8 mouse cellular contexts compared by ENCODE assay signal in genomic region chr6:115814104-115814503, GRCm38 (mm10). TPM values are rescaled to one million over a fixed set of nuclear protein-coding genes. Genes with fewer than 3 reads are reported as not detected.
DNase-seq lines count a peak whose midpoint lies in the region; ATAC-seq and TF ChIP-seq lines count a peak whose summit lies in the region.

No protein-coding gene starts in this region.

- peak; percentile 56 for DNase-seq in neural tube, embryonic 11.5 days (ENCODE audit: low spot score)
- peak; percentile 84 for DNase-seq in adrenal gland, postnatal 14 days
- DNase-seq in gastrocnemius, adult 18-20 months (ENCODE audit: low spot score), result peak; percentile 74
- no peak for DNase-seq in liver, embryonic 11.5 days (ENCODE audit: low spot score)
- DNase-seq in ovary, postnatal 14 days (ENCODE audit: low spot score), result peak; percentile 34
- peak; percentile 74 for DNase-seq in thymus, postnatal 4 days

- H3K36me3 ChIP-seq in neural tube, embryonic 11.5 days (ENCODE audit: control insufficient read depth, insufficient read depth, low read length), result no peaks in the 10 kb centered on the region
- no peaks in the 10 kb centered on the region for H3K36me3 ChIP-seq in neural tube, embryonic 15.5 days
- no peaks in the 10 kb centered on the region for H3K36me3 ChIP-seq in intestine, postnatal 0 days (ENCODE audit: control insufficient read depth, insufficient read depth)
- H3K36me3 ChIP-seq in liver, embryonic 11.5 days (ENCODE audit: control insufficient read depth, insufficient read depth, low read length), result no peaks in the 10 kb centered on the region

- H3K9me3 ChIP-seq in neural tube, embryonic 11.5 days (ENCODE audit: control insufficient read depth, low read length), result no peaks in the 10 kb centered on the region
- H3K9me3 ChIP-seq in neural tube, embryonic 15.5 days (replicated peaks), result no peaks in the 10 kb centered on the region
- H3K9me3 ChIP-seq in intestine, postnatal 0 days (ENCODE audit: control insufficient read depth), result no peaks in the 10 kb centered on the region
- H3K9me3 ChIP-seq in liver, embryonic 11.5 days (ENCODE audit: control insufficient read depth, low read length), result no peaks in the 10 kb centered on the region

- no peak overlapping the region for H3K27ac ChIP-seq in neural tube, embryonic 11.5 days (ENCODE audit: low read depth, low read length)
- H3K27ac ChIP-seq in neural tube, embryonic 15.5 days (replicated peaks), result no peak overlapping the region
- H3K27ac ChIP-seq in intestine, postnatal 0 days (ENCODE audit: low read depth, low read length), result no peak overlapping the region
- peak overlapping the region; percentile 1; the same call in 1 of the 2 replicates for H3K27ac ChIP-seq in liver, embryonic 11.5 days (ENCODE audit: low read depth, low read length)

- no peak overlapping the region for H3K4me2 ChIP-seq in neural tube, embryonic 11.5 days (ENCODE audit: low read depth)
- H3K4me2 ChIP-seq in neural tube, embryonic 15.5 days, result no peak overlapping the region
- no peak overlapping the region for H3K4me2 ChIP-seq in intestine, postnatal 0 days (replicated peaks; ENCODE audit: low read depth)
- peak overlapping the region; percentile 6; the same call in 1 of the 2 replicates for H3K4me2 ChIP-seq in liver, embryonic 11.5 days

- no peaks in the 10 kb centered on the region for H3K4me1 ChIP-seq in neural tube, embryonic 11.5 days (ENCODE audit: control insufficient read depth, insufficient read depth, low read length)
- H3K4me1 ChIP-seq in neural tube, embryonic 15.5 days, result no peaks in the 10 kb centered on the region
- no peaks in the 10 kb centered on the region for H3K4me1 ChIP-seq in intestine, postnatal 0 days (replicated peaks; ENCODE audit: control insufficient read depth, insufficient read depth, low read length)
- H3K4me1 ChIP-seq in liver, embryonic 11.5 days (replicated peaks; ENCODE audit: control insufficient read depth, insufficient read depth, low read length), result peaks cover 10% of the 10 kb centered on the region; the same call in 1 of the 2 replicates

- no peak overlapping the region for H3K4me3 ChIP-seq in neural tube, embryonic 11.5 days (ENCODE audit: low read depth, low read length)
- H3K4me3 ChIP-seq in neural tube, embryonic 15.5 days (replicated peaks), result no peak overlapping the region
- H3K4me3 ChIP-seq in intestine, postnatal 0 days (ENCODE audit: low read depth, low read length), result no peak overlapping the region
- no peak overlapping the region for H3K4me3 ChIP-seq in liver, embryonic 11.5 days (ENCODE audit: low read depth, low read length)

- no peak overlapping the region for H3K9ac ChIP-seq in neural tube, embryonic 11.5 days (ENCODE audit: low read length)
- H3K9ac ChIP-seq in neural tube, embryonic 15.5 days (replicated peaks), result no peak overlapping the region
- no peak overlapping the region for H3K9ac ChIP-seq in intestine, postnatal 0 days (ENCODE audit: low read depth, low read length)
- H3K9ac ChIP-seq in liver, embryonic 11.5 days (ENCODE audit: low read depth, low read length), result peak overlapping the region; percentile 3; the same call in 1 of the 2 replicates

- peak; percentile 83 for TF ChIP-seq CTCF in intestine, postnatal 0 days (IDR thresholded peaks at IDR 0.05; ENCODE audit: low read depth)

- no peaks in the 10 kb centered on the region for H3K27me3 ChIP-seq in neural tube, embryonic 11.5 days (ENCODE audit: control insufficient read depth, insufficient read depth, low read length)
- H3K27me3 ChIP-seq in neural tube, embryonic 15.5 days (replicated peaks), result no peaks in the 10 kb centered on the region
- no peaks in the 10 kb centered on the region for H3K27me3 ChIP-seq in intestine, postnatal 0 days (replicated peaks; ENCODE audit: control insufficient read depth, insufficient read depth, low read length)
- no peaks in the 10 kb centered on the region for H3K27me3 ChIP-seq in liver, embryonic 11.5 days (replicated peaks; ENCODE audit: control insufficient read depth, insufficient read depth, low read length)

- ATAC-seq in neural tube, embryonic 11.5 days (ENCODE audit: insufficient read depth, low FRiP score, low TSS enrichment), result 0 out of 2 replicates have a peak, but pooled peaks have one; percentile 45
- ATAC-seq in neural tube, embryonic 15.5 days (ENCODE audit: low FRiP score), result no peak
- peak; percentile 35; the same call in 1 of the 2 replicates for ATAC-seq in intestine, postnatal 0 days
- ATAC-seq in liver, embryonic 11.5 days (replicated peaks; ENCODE audit: low FRiP score), result peak; percentile 80

- 34% methylated on average over 4 of the region's 4 CpGs for WGBS in neural tube, embryonic 11.5 days
- WGBS in neural tube, embryonic 15.5 days, result 31% methylated on average over 4 of the region's 4 CpGs
- WGBS in intestine, postnatal 0 days, result 37% methylated on average over 4 of the region's 4 CpGs
- 19% methylated on average over 4 of the region's 4 CpGs for WGBS in liver, embryonic 11.5 days

RNA-seq across cellular contexts. Expression of gene Rpl32, which starts 5.6 kb away (rescaled TPM):
- 1,610 and 1,750 TPM in 2 replicates for polyA plus RNA-seq in neural tube, embryonic 11.5 days (2014; fragmentation: Nextera tagmentation; extraction: Ambion mirVana)
- 1,019 and 1,216 TPM in 2 replicates for polyA plus RNA-seq in neural tube, embryonic 15.5 days (2015; fragmentation: Nextera tagmentation; extraction: Ambion mirVana)
- total RNA-seq in adrenal gland, postnatal 14 days (2021), result 1,105 and 1,295 TPM in 2 replicates
- total RNA-seq in gastrocnemius, adult 18-20 months (2021), result 100 to 1,000 TPM; 568 to 577 TPM
- polyA plus RNA-seq in intestine, postnatal 0 days (2015; fragmentation: Nextera tagmentation; extraction: Ambion mirVana), result 1,370 and 1,375 TPM in 2 replicates
- 2,286 and 2,478 TPM in 2 replicates for polyA plus RNA-seq in liver, embryonic 11.5 days (2014; fragmentation: Nextera tagmentation; extraction: Ambion mirVana)

RNA-seq across cellular contexts. Expression of gene Efcab12, which starts 24.1 kb away (rescaled TPM):
- polyA plus RNA-seq in neural tube, embryonic 11.5 days (2014; fragmentation: Nextera tagmentation; extraction: Ambion mirVana), result 0.80 and 1.4 TPM in 2 replicates
- polyA plus RNA-seq in neural tube, embryonic 15.5 days (2015; fragmentation: Nextera tagmentation; extraction: Ambion mirVana), result 2.7 and 3.0 TPM in 2 replicates
- 0.64 and 0.70 TPM in 2 replicates for total RNA-seq in adrenal gland, postnatal 14 days (2021)
- total RNA-seq in gastrocnemius, adult 18-20 months (2021), result under 1 TPM in 1 of 2 experiments, not detected in 1; 0.14 TPM
- 0.05 and 0.18 TPM in 2 replicates for polyA plus RNA-seq in intestine, postnatal 0 days (2015; fragmentation: Nextera tagmentation; extraction: Ambion mirVana)
- 0.27 TPM in 2 replicates for polyA plus RNA-seq in liver, embryonic 11.5 days (2014; fragmentation: Nextera tagmentation; extraction: Ambion mirVana)

RNA-seq across cellular contexts. Expression of gene Mbd4, which starts 39.1 kb away (rescaled TPM):
- polyA plus RNA-seq in neural tube, embryonic 11.5 days (2014; fragmentation: Nextera tagmentation; extraction: Ambion mirVana), result 19.7 and 20.8 TPM in 2 replicates
- 10.4 and 14.5 TPM in 2 replicates for polyA plus RNA-seq in neural tube, embryonic 15.5 days (2015; fragmentation: Nextera tagmentation; extraction: Ambion mirVana)
- 4.1 and 4.6 TPM in 2 replicates for total RNA-seq in adrenal gland, postnatal 14 days (2021)
- under 1 TPM; 0.83 to 0.94 TPM for total RNA-seq in gastrocnemius, adult 18-20 months (2021)
- 3.4 and 3.5 TPM in 2 replicates for polyA plus RNA-seq in intestine, postnatal 0 days (2015; fragmentation: Nextera tagmentation; extraction: Ambion mirVana)
- 20.7 and 23.0 TPM in 2 replicates for polyA plus RNA-seq in liver, embryonic 11.5 days (2014; fragmentation: Nextera tagmentation; extraction: Ambion mirVana)

RNA-seq across cellular contexts. Expression of gene Ift122, which starts 39.2 kb away (rescaled TPM):
- 24.4 and 31.6 TPM in 2 replicates for polyA plus RNA-seq in neural tube, embryonic 11.5 days (2014; fragmentation: Nextera tagmentation; extraction: Ambion mirVana)
- polyA plus RNA-seq in neural tube, embryonic 15.5 days (2015; fragmentation: Nextera tagmentation; extraction: Ambion mirVana), result 28.2 and 30.1 TPM in 2 replicates
- total RNA-seq in adrenal gland, postnatal 14 days (2021), result 15.4 and 16.5 TPM in 2 replicates
- total RNA-seq in gastrocnemius, adult 18-20 months (2021), result 1 to 10 TPM; 3.9 to 4.2 TPM
- 3.0 and 3.1 TPM in 2 replicates for polyA plus RNA-seq in intestine, postnatal 0 days (2015; fragmentation: Nextera tagmentation; extraction: Ambion mirVana)
- polyA plus RNA-seq in liver, embryonic 11.5 days (2014; fragmentation: Nextera tagmentation; extraction: Ambion mirVana), result 9.1 and 10.5 TPM in 2 replicates

RNA-seq across cellular contexts. Expression of gene Cand2, which starts 39.8 kb away (rescaled TPM):
- 37.7 and 37.9 TPM in 2 replicates for polyA plus RNA-seq in neural tube, embryonic 11.5 days (2014; fragmentation: Nextera tagmentation; extraction: Ambion mirVana)
- 9.8 and 12.2 TPM in 2 replicates for polyA plus RNA-seq in neural tube, embryonic 15.5 days (2015; fragmentation: Nextera tagmentation; extraction: Ambion mirVana)
- 8.7 and 9.1 TPM in 2 replicates for total RNA-seq in adrenal gland, postnatal 14 days (2021)
- total RNA-seq in gastrocnemius, adult 18-20 months (2021), result 10 to 100 TPM; 74.8 to 78.7 TPM
- 2.2 and 2.4 TPM in 2 replicates for polyA plus RNA-seq in intestine, postnatal 0 days (2015; fragmentation: Nextera tagmentation; extraction: Ambion mirVana)
- polyA plus RNA-seq in liver, embryonic 11.5 days (2014; fragmentation: Nextera tagmentation; extraction: Ambion mirVana), result 20.3 and 22.0 TPM in 2 replicates
